In the genomic region with DNA sequence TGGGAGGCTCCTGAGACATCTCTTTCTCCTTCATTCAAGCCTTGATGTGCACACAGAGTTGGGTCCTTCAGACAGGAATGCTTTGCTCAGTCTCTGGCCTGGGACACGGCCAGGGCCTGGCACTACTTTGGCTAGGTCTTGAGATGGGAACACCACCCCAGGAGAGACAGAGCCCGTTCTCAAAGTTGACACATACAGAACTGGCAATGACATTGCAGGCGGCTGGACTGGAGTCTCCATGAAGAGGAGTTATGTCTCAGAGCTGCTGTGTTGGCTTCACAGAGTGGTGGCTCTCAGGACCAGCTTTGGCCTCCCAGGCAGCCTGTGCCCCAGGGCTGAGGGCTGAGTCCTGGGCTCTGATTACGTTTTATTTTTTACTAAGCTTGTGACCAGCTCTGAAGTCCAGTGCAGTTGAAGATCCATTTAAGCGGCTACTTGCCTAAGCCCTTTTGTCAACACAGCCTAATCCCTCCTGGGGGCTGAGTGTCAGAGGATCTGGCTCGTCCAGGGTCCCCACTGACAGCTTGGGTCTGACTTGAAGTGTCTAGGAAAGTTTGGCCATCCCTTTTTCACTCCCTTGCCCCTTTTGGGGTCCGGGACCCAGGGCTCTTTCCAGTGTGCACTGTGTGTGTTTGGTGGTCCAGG, we compare ENCODE assay signal across 8 mouse cellular contexts. TPM values are rescaled to one million over a fixed set of nuclear protein-coding genes. Genes with fewer than 3 reads are reported as not detected.
DNase-seq lines count a peak whose midpoint lies in the region; ATAC-seq and TF ChIP-seq lines count a peak whose summit lies in the region.

No protein-coding gene starts in this region.

- H3K36me3 ChIP-seq in forebrain, postnatal 0 days (ENCODE audit: insufficient read depth) = no peaks in the 10 kb centered on the region
- no peaks in the 10 kb centered on the region for H3K36me3 ChIP-seq in kidney, adult 2 months (ENCODE audit: control insufficient read depth, insufficient read depth, low read length)
- H3K36me3 ChIP-seq in midbrain, embryonic 11.5 days (ENCODE audit: control insufficient read depth, insufficient read depth, low read length) = no peaks in the 10 kb centered on the region

- H3K9me3 ChIP-seq in forebrain, postnatal 0 days (ENCODE audit: low read length) = no peaks in the 10 kb centered on the region
- H3K9me3 ChIP-seq in midbrain, embryonic 11.5 days (ENCODE audit: control insufficient read depth, low read length) = no peaks in the 10 kb centered on the region

- peak overlapping the region; percentile 96; the same call in 1 of the 2 replicates for H3K4me2 ChIP-seq in forebrain, postnatal 0 days (ENCODE audit: low read depth)
- H3K4me2 ChIP-seq in midbrain, embryonic 11.5 days = peak overlapping the region; percentile 55

- peak; percentile 58 for DNase-seq in gastrocnemius, adult 18-20 months (ENCODE audit: low spot score)
- no peak for DNase-seq in gastrocnemius, postnatal 4 days (ENCODE audit: low spot score in 2 of 2)
- no peak for DNase-seq in forebrain, postnatal 0 days
- DNase-seq in kidney, adult 2 months = peak; percentile 58
- DNase-seq in midbrain, embryonic 11.5 days (ENCODE audit: low spot score, missing footprints) = peak; percentile 88
- no peak for DNase-seq in cerebellum, adult 2 months
- DNase-seq in cerebellum, postnatal 14 days = no peak
- DNase-seq in urinary bladder, postnatal 14 days (ENCODE audit: low spot score) = no peak

- no peak overlapping the region for H3K27ac ChIP-seq in forebrain, postnatal 0 days (ENCODE audit: low read depth, low read length)
- H3K27ac ChIP-seq in kidney, adult 2 months (ENCODE audit: insufficient read depth, low read depth, low read length) = peak overlapping the region; percentile 92
- no peak overlapping the region for H3K27ac ChIP-seq in midbrain, embryonic 11.5 days (ENCODE audit: low read depth, low read length)
- H3K27ac ChIP-seq in cerebellum, adult 2 months (ENCODE audit: insufficient read depth, low read length) = no peak overlapping the region

- no peaks in the 10 kb centered on the region for H3K27me3 ChIP-seq in forebrain, postnatal 0 days (ENCODE audit: insufficient read depth, low read length)
- H3K27me3 ChIP-seq in kidney, adult 2 months (replicated peaks; ENCODE audit: control insufficient read depth, insufficient read depth, low read length) = no peaks in the 10 kb centered on the region
- no peaks in the 10 kb centered on the region; the same call in 1 of the 2 replicates for H3K27me3 ChIP-seq in midbrain, embryonic 11.5 days (ENCODE audit: control insufficient read depth, insufficient read depth, low read length)
- H3K27me3 ChIP-seq in cerebellum, adult 2 months (ENCODE audit: control insufficient read depth, insufficient read depth, low read length) = no peaks in the 10 kb centered on the region

- 33% methylated on average over 7 of the region's 7 CpGs for WGBS in forebrain, postnatal 0 days
- 24% methylated on average over 7 of the region's 7 CpGs for WGBS in kidney, adult 2 months
- 11% methylated on average over 7 of the region's 7 CpGs for WGBS in midbrain, embryonic 11.5 days
- WGBS in cerebellum, adult 2 months = 75% methylated on average over 7 of the region's 7 CpGs

- H3K9ac ChIP-seq in forebrain, postnatal 0 days = no peak overlapping the region
- H3K9ac ChIP-seq in midbrain, embryonic 11.5 days (ENCODE audit: low read length) = peak overlapping the region; percentile 94

- ATAC-seq in forebrain, postnatal 0 days = no peak
- ATAC-seq in midbrain, embryonic 11.5 days (ENCODE audit: low FRiP score) = no peak; the same call in 1 of the 2 replicates

- TF ChIP-seq POLR2A in kidney, adult 2 months (IDR thresholded peaks at IDR 0.05; ENCODE audit: low read depth, low read length) = no peak
- TF ChIP-seq POLR2A in cerebellum, adult 2 months (IDR thresholded peaks at IDR 0.05; ENCODE audit: borderline replicate concordance, insufficient read depth, low read length) = no peak

- peaks cover 7% of the 10 kb centered on the region; the same call in 1 of the 2 replicates for H3K4me1 ChIP-seq in forebrain, postnatal 0 days (ENCODE audit: insufficient read depth)
- peaks cover 48% of the 10 kb centered on the region for H3K4me1 ChIP-seq in kidney, adult 2 months (ENCODE audit: control insufficient read depth, insufficient read depth, low read length)
- H3K4me1 ChIP-seq in midbrain, embryonic 11.5 days (ENCODE audit: control insufficient read depth, insufficient read depth, low read length) = peaks cover 45% of the 10 kb centered on the region
- H3K4me1 ChIP-seq in cerebellum, adult 2 months (ENCODE audit: control insufficient read depth, insufficient read depth, low read length) = no peaks in the 10 kb centered on the region; the same call in 1 of the 2 replicates

- peak overlapping the region; percentile 83; the same call in 1 of the 2 replicates for H3K4me3 ChIP-seq in forebrain, postnatal 0 days (ENCODE audit: low read depth, low read length)
- H3K4me3 ChIP-seq in kidney, adult 2 months (ENCODE audit: insufficient read depth, low read depth, low read length) = peak overlapping the region; percentile 57
- peak overlapping the region; percentile 92 for H3K4me3 ChIP-seq in midbrain, embryonic 11.5 days (ENCODE audit: low read depth, low read length)
- no peak overlapping the region for H3K4me3 ChIP-seq in cerebellum, adult 2 months (replicated peaks; ENCODE audit: insufficient read depth, low read depth, low read length)

- no peak for TF ChIP-seq CTCF in forebrain, postnatal 0 days (IDR thresholded peaks at IDR 0.05; ENCODE audit: low read depth)
- TF ChIP-seq CTCF in kidney, adult 2 months (conservative IDR thresholded peaks at IDR 0.05; ENCODE audit: insufficient read depth, insufficient read length, low read depth, low read length) = no peak
- TF ChIP-seq CTCF in cerebellum, adult 2 months (IDR thresholded peaks at IDR 0.05; ENCODE audit: borderline replicate concordance, insufficient read depth, low read depth, low read length) = no peak

RNA-seq across cellular contexts. Expression of a gene that starts 2.7 kb away (rescaled TPM):
- total RNA-seq in gastrocnemius, adult 18-20 months (2021) = 100 to 1,000 TPM; 129 to 134 TPM
- 10 to 100 TPM; 59.0 to 60.2 TPM for total RNA-seq in gastrocnemius, postnatal 4 days (2021)
- 9.4 and 19.3 TPM in 2 replicates for total RNA-seq in forebrain, postnatal 0 days (2014; rRNA removed)
- polyA plus RNA-seq in forebrain, postnatal 0 days (2015; fragmentation: Nextera tagmentation; extraction: Ambion mirVana) = 1.7 and 2.1 TPM in 2 replicates
- polyA plus RNA-seq in kidney, adult 2 months (2012; rRNA removed) = 94.8 and 107 TPM in 2 replicates
- 6.7 and 6.9 TPM in 2 replicates for polyA plus RNA-seq in midbrain, embryonic 11.5 days (2014; fragmentation: Nextera tagmentation; extraction: Ambion mirVana)
- 14.9 and 17.5 TPM in 2 replicates for polyA plus RNA-seq in cerebellum, adult 2 months (2012; rRNA removed)

Comparison
In these comparisons a context has a peak if more than half of its experiments do, and no peak if none do; other contexts are left out.
1. DNase-seq: peak in gastrocnemius, adult 18-20 months (single experiment), kidney, adult 2 months (single experiment) and midbrain, embryonic 11.5 days (single experiment); none in gastrocnemius, postnatal 4 days (0 of 2), forebrain, postnatal 0 days (single experiment), cerebellum, adult 2 months (0 of 2), cerebellum, postnatal 14 days (0 of 2) and urinary bladder, postnatal 14 days (single experiment).